In the genomic region with DNA sequence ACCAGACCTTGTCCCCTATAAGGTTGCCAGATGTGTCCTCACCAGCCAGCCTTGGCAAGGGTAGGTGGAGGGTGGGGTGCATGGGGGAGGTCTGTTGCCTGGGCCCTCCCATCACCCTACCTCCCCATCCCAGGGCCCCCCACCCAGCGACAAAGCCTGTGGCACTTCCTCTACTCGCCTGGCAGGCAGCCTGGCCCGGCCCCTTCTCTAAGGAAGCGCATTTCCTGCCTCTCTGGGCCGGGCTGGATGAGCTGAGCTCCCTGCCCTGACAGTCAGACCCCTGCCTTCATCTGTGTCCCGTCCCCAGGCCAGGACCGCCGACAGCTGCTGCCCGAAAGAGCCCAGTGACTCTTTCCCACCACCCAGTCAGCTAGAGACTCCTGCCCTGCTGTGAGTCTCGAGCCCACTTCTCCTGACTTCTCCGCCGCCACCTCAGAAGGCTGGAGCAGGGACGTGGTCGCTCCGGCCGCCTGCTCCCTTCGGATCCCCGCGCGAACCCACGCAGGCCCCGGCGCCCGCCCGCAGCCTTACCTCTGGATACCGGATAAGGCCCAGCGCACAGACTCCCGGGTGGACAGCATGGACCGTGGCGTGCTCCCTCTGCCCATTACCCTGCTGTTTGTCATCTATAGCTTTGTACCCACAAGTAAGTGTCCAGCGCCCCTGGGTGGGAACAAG, we compare ENCODE assay signal across 10 mouse cellular contexts. TPM values are rescaled to one million over a fixed set of nuclear protein-coding genes. Genes with fewer than 3 reads are reported as not detected.
DNase-seq lines count a peak whose midpoint lies in the region; ATAC-seq lines count a peak whose summit lies in the region.
"Had no signal": no experiment of that assay in that cellular context is flagged by ENCODE, and none has a peak within 500 bp of the region (broad histone marks: within the 10 kb centered on the region; RNA-seq: fewer than 3 reads in every experiment).

A gene (plus strand): TSS at position 217 of the 678 bp plus-strand sequence.

- H3K36me3 ChIP-seq in forebrain, embryonic 16.5 days (ENCODE audit: control insufficient read depth, insufficient read depth): no peaks in the 10 kb centered on the region
- H3K36me3 ChIP-seq in stomach, embryonic 16.5 days (ENCODE audit: control insufficient read depth, insufficient read depth, low read length): no peaks in the 10 kb centered on the region

- H3K27me3 ChIP-seq in forebrain, embryonic 16.5 days (replicated peaks; ENCODE audit: control insufficient read depth, insufficient read depth, low read length): no peaks in the 10 kb centered on the region
- no peaks in the 10 kb centered on the region for H3K27me3 ChIP-seq in stomach, embryonic 16.5 days (ENCODE audit: control insufficient read depth, insufficient read depth, low read length)
- H3K27me3 ChIP-seq: CH12.LX had no signal

- DNase-seq in left cerebral cortex, adult 18-20 months (ENCODE audit: low spot score in 2 of 2): no peak
- no peak for DNase-seq in left cerebral cortex, adult 9 months (ENCODE audit: low spot score in 2 of 2)
- no peak for DNase-seq in layer of hippocampus, postnatal 25 days (ENCODE audit: extremely low spot score in 1 of 2, low spot score in 1 of 2)
- peak; percentile 86 for DNase-seq in lung, postnatal 14 days
- no peak for DNase-seq in embryo, embryonic 9.5 days (ENCODE audit: extremely low spot score)

- H3K27ac ChIP-seq in forebrain, embryonic 16.5 days (ENCODE audit: low read length): no peak within 1 kb of the TSS
- H3K27ac ChIP-seq in stomach, embryonic 16.5 days (ENCODE audit: low read length): peak within 1 kb of the TSS; percentile 84

- no peaks in the 10 kb centered on the region for H3K9me3 ChIP-seq in forebrain, embryonic 16.5 days (ENCODE audit: control insufficient read depth, low read length)
- no peaks in the 10 kb centered on the region for H3K9me3 ChIP-seq in stomach, embryonic 16.5 days (replicated peaks; ENCODE audit: control insufficient read depth, low read length)

- H3K4me1 ChIP-seq in forebrain, embryonic 16.5 days (replicated peaks; ENCODE audit: control insufficient read depth, insufficient read depth, low read length): no peaks in the 10 kb centered on the region
- peaks cover 27% of the 10 kb centered on the region for H3K4me1 ChIP-seq in stomach, embryonic 16.5 days (ENCODE audit: control insufficient read depth, insufficient read depth, low read length)

- no peak within 1 kb of the TSS for H3K9ac ChIP-seq in forebrain, embryonic 16.5 days (replicated peaks; ENCODE audit: low read depth, low read length)
- peak within 1 kb of the TSS; percentile 77 for H3K9ac ChIP-seq in stomach, embryonic 16.5 days (ENCODE audit: low read length)

- H3K4me3 ChIP-seq in forebrain, embryonic 16.5 days (replicated peaks; ENCODE audit: low read length): peak within 1 kb of the TSS; percentile 17
- H3K4me3 ChIP-seq in stomach, embryonic 16.5 days (replicated peaks; ENCODE audit: low read length): peak within 1 kb of the TSS; percentile 46
- H3K4me3 ChIP-seq: myocyte had no signal

- no peak for ATAC-seq in forebrain, embryonic 16.5 days
- ATAC-seq in hematopoietic stem cell, adult 5-6 weeks (replicated peaks in 1 of 2; ENCODE audit: insufficient read depth in 1 of 2, low FRiP score in 2 of 2, low TSS enrichment in 1 of 2, low read depth in 1 of 2, poor library complexity in 2 of 2, severe bottlenecking in 2 of 2): peak; percentile 51 to 84
- peak; percentile 65; the same call in 1 of the 2 replicates for ATAC-seq in stomach, embryonic 16.5 days (ENCODE audit: insufficient read depth, low FRiP score)

- 64% methylated on average over 31 of the region's 31 CpGs for WGBS in forebrain, embryonic 16.5 days
- WGBS in stomach, embryonic 16.5 days: 51% methylated on average over 31 of the region's 31 CpGs

- no peak within 1 kb of the TSS for H3K4me2 ChIP-seq in forebrain, embryonic 16.5 days (ENCODE audit: low read length)
- peak within 1 kb of the TSS; percentile 52 for H3K4me2 ChIP-seq in stomach, embryonic 16.5 days (ENCODE audit: low read depth, low read length)

RNA-seq across cellular contexts. Expression of the gene that starts here (rescaled TPM):
- 10 to 100 TPM; 18.4 to 19.9 TPM for total RNA-seq in left cerebral cortex, adult 18-20 months (2021)
- 27.3 and 31.9 TPM in 2 replicates for polyA plus RNA-seq in forebrain, embryonic 16.5 days (2015; fragmentation: Nextera tagmentation; extraction: Ambion mirVana)
- 20.9 and 23.6 TPM in 2 replicates for total RNA-seq in hematopoietic stem cell, adult 5-6 weeks (2017)
- total RNA-seq in layer of hippocampus, postnatal 25 days (2021): 10 to 100 TPM; 17.4 to 24.2 TPM
- 63.6 and 64.5 TPM in 2 replicates for polyA plus RNA-seq in stomach, embryonic 16.5 days (2015; fragmentation: Nextera tagmentation; extraction: Ambion mirVana)
